Mouse (Mus musculus) MN1 (cell line): ENCODE results near the gene Bcl10.
"Not testable (repeated sequence)": the region's sequence is repeated elsewhere in the genome, so short reads cannot be mapped to it uniquely, and the experiment has no call there.

Experiments
- DNase-seq: peaks from one replicate; pipeline ENCODE4 v3.0.0-alpha.2; 2016; ENCODE audit warnings: low spot score

Gene Bcl10

DNA sequence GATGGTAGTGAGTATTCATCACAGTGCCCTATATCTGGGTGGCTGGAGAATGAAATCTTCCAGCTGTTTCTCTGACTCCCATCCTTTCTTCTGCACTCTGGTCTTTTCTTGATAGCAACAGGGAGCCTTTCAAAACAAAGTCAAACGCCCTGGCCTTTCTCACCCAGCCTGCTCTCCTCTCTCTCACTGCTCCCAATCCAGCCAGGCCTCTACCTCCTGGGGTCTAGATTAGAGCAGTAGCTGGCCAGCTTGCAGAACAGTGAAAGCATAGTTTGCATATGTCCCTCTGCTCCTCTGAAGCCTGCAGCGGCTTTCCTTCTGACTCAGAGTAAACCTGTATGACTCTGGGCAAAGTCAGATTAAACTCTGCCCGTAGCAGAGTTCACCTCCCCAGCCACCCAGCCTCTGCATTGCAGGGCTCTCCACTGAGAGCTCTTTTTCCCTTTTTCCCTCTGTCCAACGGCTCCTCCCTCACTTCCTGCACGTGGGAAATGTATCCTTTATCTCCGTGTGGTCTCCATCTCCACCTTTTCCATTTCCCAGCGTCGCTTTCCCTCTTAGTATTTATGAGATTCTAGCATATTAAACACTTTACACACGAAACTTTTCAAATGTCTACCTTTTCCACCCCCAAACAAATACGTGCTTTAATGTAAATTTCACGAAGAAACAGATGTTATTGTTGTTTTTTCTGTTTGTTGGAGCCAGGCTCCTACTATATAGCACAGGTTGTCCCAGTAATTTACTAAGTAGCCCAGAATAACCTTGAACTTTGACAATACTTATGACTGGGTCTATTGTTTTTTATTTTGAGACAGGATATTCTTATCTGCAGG lies at the start of gene Bcl10:
Gene Bcl10, plus strand, starts transcription at position 786 of the 836 bp plus-strand sequence.
- DNase-seq, result no peak

DNA sequence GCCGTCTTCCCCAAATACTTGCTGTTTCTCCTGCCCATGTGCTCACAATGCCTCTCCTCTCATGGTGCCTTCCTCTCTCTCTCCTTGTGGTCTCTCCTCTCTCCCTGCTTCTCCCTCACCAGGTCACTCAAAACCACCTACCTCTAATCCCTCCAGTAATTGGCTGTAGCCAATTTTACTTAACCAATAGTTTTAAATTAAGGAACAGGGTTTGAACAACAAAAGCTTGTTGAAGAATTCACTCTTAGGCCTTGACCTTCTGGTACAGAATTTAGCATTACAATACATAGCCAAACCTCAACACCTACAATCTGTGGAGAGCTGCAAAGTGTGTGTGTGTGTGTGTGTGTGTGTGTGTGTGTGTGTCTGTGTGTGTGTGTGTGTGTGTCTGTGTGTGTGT lies 49.3 kb upstream of the Bcl10 start:
- no peak for DNase-seq

DNA sequence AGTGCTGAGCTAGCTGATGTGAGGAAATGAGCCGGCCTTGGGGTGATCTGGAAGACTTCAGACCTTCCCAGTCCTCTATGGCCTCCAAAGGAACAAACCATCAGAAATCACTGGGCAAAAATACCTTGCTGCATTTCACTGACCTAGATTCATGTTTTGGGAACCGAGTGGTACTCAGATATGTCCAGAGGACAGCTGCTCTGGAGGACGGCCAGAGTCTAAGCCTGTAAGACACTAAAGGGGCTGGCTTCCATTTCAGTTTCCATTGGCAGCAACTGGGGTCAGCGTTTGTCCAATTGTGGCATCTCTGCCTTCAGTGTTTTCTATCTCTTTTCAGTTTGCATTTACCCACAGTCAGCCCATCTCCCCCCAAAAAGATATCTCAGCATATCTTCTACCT lies 48.5 kb upstream of the Bcl10 start:
- no peak for DNase-seq

DNA sequence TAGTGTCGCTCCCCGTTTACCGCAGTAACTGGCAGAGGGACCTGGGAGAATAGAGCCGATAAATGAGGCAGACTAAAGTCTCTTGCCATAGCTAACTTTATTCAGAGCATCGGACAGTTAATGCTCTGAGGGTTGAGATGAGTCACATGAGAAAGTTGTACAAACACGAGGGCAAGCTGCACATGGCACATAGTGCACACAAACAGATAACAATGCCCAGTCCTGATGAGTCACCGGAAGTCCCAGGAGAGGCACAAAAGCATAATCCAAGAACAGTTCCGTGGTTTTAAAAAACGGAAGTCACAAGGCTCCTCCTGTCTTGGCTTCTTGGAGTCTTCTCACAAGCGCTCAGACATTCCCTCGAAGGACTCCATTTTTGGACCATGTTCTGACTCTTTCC lies 46.5 kb upstream of the Bcl10 start:
- DNase-seq, result peak; percentile 22

- not testable (repeated sequence) for DNase-seq
Measured at GRCm38 (mm10) chr3:145878867-145879266, 43.7 kb upstream of the Bcl10 start.

- DNase-seq, result no peak
Measured at GRCm38 (mm10) chr3:145880335-145880734, 42.3 kb upstream of the Bcl10 start.

GRCm38 (mm10) chr3:145882076-145882874 lies 40.3 kb upstream of the Bcl10 start:
- DNase-seq, result no peak

DNA sequence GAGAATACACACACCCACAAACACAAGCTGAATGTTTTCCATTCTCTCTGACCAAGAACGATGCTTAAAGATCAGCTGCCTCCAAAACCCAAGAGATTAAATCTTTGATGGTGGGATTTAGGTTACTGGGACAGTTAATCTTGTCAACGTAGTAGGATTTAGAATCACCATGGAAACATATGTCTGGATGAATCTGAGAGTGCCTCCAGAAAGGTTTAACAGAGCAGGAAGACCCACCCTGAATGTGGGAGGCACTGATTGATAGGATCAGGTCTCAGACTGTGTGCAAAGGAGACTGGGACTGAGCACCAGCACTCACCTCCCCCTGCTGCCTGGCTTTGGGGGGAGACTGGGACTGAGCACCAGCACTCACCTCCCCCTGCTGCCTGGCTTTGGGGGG lies 39.4 kb upstream of the Bcl10 start:
- DNase-seq, result no peak

GRCm38 (mm10) chr3:145885376-145885775 lies 37.2 kb upstream of the Bcl10 start:
- DNase-seq, result peak; percentile 45

DNA sequence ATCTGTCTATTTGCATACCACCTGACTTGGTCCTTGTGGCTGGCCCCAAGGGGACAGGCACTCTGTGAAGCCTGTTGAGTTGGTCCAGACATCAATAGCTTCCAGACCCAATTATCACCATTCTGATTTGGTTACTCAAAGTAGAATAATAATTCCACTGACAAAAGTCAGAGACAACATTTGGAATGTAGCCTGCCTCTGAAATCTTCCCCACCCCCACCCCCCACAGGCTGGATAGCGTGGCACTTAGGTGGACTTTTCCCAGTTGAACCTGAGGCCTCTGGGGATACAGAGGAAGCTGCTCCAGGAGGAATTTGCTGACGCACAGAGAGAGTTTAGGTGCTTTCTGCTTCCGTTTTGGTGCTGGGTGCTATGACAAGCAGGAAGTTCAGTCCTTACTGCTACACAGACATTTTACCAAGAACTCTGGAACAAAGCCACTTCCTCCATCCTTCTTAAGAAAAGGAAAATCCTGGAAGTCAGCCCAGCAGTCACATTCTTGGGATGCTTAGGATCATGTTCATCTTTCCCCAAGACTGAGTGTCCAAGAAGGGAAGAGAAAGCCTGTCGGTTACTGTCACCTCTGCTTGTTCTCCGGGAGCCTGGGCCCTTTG lies 36.6 kb upstream of the Bcl10 start:
- DNase-seq, result peak; percentile 53

- no peak for DNase-seq
Measured at GRCm38 (mm10) chr3:145887430-145887971, 35.1 kb upstream of the Bcl10 start.

DNA sequence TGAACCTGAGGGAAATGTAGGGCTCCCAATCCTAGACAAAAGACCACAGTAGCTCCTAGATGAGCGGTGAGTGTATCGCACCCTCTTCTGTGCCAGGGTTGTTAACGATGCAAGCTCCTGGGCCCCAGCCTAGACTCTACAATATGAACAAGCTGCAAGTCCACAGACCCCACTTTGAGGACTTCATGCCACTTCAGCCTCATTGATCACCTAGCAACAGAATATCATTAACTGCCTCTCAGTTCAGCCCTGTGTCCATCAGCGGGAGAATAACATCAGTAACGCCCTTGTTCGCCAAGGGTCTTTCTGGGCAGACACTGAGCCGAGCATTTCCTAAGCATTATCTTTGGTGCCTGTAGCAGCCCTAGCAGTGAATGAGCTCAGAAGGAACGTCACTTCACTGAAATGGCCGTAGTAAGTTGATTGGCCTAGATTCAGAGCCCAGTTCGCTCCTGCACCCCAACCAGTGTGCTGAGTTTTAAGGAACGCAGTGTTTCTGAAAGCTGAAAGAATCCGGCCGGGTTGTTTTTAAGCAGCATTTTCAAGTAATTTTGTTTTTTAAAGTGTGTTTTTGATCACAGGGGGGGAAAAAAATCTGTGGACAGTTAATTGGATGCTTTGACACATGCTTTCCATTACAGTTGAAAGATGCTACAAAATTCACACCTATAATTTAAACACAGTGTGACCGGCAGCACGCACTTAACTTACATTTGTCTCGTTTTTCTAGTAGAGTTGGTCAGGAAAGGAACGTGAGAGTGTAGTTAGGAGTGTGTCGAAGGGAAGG lies 32.1 kb upstream of the Bcl10 start:
- DNase-seq, result no peak

GRCm38 (mm10) chr3:145892451-145892850 lies 30.2 kb upstream of the Bcl10 start:
- DNase-seq, result no peak

- DNase-seq, result no peak
Measured at GRCm38 (mm10) chr3:145894131-145894530, 28.5 kb upstream of the Bcl10 start.

DNA sequence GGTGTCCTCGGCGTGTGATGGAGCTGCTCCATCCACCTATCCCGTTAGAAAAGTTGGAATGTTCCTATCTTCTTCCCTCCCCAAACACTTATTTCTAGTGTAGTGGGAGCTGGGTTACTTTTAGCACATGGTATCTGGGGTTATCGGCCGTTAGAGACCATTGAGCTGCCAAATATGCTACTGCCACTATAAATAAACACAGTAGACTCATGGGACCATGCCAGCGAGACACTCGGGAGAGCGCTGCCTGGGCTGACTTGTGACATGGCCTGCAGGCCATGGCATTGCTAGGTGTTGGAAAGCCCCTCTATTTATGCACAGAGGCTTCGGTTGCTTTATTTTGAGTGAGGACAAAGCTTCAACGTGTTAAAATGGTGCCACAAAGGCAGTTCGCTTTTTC lies 24.9 kb upstream of the Bcl10 start:
- no peak for DNase-seq

DNA sequence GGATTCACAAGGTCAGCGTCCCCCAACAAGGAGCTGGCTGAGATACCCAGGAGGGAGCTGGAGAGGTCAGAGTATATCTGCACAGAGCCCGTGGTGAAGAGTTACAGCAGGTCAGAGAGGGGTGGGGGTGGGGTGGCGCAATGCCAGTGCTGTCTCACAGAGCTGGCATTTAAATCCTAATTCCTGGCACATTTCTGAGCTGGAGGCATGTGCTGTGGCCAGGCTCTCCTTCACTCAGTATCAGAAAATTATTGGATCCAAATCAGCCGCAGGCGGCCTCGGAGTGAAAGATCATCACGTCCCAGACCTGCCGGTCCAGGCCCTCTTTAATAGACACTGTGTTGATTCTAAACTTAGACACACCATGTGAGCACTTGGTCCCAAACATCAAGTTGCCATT lies 22.8 kb upstream of the Bcl10 start:
- DNase-seq, result peak; percentile 19

- DNase-seq, result no peak
Measured at GRCm38 (mm10) chr3:145903530-145903929, 19.1 kb upstream of the Bcl10 start.

DNA sequence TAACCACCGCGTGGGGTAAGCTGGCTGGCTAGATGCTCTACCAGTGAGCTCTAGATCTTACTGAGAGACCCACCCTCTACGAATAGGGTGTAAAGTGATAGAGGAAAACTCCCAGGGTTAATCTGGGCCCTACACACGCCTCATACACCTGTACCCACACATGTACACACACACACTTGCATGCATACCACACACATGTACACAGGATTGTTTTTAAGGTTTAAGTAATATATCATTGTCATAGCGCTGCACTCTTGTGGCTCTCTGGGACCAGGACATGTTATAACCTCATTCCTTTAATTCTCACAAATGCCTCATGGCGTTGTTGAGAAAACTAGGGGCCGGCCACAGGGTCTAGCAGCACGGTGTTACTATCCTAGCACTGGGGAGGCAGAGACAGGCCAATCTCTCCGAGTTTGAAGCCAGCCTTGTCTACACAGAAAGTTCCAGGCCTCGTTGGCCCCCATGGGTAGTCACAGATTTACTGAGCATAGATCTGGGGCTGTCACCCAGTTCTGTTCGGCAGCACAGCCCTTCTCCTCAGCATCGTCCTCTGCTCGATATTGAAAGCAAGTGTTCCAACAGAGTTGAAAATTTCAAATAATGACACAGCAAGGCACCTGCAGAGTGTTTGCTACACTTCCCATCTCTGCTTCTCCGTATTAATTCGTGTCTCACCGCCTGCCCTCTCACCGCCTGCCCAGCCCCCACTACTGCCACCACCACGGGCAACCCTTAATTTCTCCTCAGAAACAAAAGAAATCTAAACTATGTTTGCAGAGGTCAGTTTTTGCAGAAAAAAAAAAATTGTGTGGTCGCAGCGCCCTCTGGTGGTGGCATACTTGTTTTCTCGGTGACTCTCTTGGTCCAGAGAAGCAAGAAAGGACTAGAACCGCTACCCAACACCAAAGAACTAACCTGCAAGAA lies 17.5 kb upstream of the Bcl10 start:
- DNase-seq, result peak; percentile 64

DNA sequence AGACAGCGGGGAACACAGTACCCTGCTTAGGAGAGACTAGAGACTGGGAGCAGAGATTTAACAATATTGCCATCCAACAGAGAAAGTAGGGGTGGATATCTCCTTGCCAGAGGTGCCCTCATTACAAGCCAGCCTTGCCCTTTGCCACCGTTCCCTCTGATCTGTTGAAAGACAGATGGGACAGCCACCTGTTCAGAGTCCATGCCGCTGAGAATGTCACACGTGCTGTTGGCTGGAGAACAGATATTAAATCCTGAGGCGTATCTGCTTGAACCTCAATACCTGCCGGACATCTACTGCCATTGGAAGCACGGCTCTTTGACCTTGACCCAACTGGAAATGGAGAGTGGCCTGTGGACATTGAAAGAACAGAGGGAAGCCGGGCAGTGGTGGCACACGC lies 16.0 kb upstream of the Bcl10 start:
- DNase-seq, result no peak

DNA sequence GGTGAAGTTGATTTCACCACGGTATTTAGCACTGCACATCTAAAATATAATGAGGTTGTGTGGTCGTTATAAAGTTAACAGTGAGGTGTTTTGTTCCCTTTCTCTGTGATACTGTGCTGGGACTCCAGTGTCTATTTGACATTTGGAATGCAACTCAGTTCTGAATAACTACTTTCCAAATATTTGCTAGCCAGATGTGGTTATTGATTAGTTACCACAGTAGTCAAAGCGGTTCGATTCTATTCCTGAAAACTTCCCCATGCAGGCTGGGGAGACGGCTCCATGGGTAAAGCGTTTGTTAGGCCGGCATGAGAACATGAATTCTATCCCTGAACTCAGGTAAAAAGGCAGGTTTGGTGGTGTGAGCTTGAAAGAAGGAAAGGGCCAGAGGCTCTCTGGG lies 10.1 kb upstream of the Bcl10 start:
- no peak for DNase-seq

- DNase-seq, result no peak
Measured at GRCm38 (mm10) chr3:145913263-145913662, 9.3 kb upstream of the Bcl10 start.
